Mouse (Mus musculus) c-Kit-positive CD71-positive TER-119-positive erythroid progenitor cells, embryonic 14.5 days (primary cell): ENCODE results near the gene Id1.
A peak's percentile ranks its signal among the peaks of the same experiment; 100 is the strongest.

Source experiments
- DNase-seq: peaks from one replicate; pipeline ENCODE4 v3.0.0-alpha.2; 2013; ENCODE audit warnings: low spot score

The Id1 gene

DNA sequence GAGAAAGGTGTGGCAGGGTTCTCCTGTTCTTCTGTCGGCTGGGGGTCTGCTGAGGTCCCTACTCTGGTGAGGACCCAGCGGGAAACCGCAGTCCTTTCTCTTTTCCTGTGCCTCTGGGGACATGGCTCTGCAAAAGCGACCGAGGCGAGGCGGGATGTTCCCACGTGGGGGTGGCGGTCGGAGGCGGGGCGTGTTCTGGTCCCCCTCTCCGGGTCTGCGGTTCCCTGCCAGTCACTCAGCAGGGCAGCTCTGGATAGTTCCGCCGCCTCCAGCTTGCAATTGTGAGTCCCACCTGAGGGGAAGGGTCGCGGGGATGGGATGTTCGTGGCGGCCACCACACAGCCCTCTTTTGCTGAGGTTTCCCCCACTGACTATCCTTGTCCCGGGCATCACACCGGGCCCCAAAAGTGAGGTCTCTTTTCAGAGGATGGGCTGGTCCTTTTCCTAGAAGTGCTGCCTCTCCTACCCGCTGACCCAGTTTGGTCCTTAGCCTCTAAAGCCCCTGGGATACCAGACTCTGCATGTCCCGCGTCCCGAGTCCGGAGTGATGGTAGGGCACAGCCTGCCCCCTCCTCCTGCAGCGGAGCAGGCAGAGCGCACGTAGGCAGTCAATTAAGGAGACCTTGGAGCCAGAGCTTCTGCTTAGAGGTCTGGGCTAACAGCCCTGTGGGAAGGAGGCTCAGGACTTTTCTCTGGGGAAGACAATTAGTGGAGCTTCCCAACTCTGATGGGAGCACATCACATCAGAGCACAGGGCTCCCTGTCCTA lies 18.1 kb downstream of the Id1 start, which contains the start of gene Cox4i2:
Gene Cox4i2 (plus strand): TSS at position 230 of the 768 bp plus-strand sequence.
- no peak for DNase-seq

DNA sequence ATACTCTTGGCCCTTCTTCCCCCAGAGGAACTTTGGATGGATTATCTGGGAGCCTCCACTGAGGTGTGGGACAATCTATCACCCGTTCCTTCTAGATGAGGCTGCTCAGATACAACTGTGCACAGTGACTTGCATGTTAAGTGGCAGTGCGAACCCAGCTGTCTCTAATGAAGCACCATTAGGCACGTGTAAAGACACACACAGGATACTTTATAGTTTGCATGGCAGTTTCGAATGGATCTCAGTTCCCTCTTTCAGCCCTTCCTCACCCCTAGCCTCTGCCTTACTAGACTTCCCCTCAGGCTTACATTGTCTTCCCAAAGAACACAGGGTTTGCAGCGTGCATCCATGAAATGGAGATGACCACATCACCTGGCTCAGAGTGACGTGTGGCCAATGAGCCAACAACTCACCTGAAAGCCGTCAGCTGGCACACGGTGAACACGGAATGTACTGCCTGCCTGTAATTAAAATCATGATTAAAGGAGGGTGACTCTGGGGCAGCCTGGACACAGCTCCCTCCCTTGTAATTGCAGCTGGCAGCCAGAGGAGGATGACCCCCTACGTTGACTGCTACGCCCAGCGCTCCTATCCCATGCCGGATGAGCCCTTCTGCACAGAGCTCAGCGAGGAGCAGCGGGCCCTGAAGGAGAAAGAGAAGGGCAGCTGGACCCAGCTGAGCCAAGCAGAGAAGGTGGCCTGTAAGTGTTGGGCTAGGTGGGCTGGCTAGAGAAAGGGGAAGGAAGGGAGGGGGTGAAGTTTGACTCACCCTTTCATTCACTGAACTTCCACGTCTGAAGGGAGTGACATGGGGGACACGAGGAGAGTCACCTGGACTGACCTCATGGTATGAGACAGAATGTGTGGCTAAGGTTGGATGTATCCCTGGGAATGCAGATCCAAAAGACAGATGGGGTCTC lies 20.7 kb downstream of the Id1 start:
- DNase-seq: no peak

DNA sequence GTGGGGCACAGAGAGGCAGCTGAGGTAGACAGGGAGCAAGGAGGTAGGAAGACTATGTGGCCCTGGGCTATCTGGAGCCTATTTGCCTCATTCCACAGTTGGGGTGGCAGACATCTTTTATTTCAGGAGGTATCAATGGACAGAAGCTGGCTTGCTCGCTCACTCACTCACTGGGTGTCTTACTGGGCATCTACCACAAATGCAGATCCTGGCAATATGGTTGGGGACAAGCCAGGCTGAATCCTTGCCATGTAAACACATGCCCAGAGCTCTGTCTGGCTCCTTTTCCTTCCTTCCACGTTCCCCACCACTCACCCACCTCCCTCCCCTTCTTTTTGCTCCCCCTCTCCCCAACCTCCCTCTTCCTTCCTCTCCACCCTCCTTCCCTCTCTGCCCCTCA lies 21.4 kb downstream of the Id1 start:
- no peak for DNase-seq

DNA sequence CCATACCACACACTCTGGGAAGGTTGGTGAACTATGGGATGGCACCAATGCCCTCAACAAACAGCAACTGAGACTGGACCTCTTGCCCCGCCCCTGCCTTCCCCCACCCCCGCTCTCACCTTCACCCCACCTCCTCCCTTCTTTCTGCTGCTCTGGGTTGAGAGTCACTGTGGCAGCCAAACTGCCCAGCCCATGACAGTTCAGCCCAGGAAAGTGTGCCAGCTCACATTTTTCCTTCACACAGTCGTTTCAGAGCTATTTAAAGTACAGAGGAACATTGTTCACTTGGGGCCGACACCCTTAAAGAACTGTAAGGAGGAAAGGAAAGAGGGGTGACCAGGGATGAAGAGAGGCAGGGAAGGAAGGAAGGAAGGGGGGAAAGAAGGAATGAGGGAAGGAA lies 22.3 kb downstream of the Id1 start:
- no peak for DNase-seq

DNA sequence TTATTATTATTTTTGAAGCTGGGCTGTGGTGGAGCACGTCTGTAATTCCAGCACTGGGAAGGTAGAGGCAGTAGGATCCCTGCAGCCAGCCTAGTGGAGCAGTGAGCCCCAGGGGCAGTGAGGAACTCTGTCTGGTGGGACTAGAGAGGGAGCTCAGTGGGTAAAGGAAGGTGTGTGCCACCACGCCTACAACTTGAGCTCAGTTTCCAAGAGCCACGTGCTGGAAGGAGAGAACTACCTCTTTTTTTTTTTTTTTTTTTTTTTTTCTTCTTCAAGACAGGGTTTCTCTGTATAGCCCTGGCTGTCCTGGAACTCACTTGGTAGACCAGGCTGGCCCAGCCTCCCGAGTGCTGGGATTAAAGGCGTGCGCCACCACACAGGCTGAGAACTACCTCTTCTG lies 27.3 kb downstream of the Id1 start:
- no peak for DNase-seq

DNA sequence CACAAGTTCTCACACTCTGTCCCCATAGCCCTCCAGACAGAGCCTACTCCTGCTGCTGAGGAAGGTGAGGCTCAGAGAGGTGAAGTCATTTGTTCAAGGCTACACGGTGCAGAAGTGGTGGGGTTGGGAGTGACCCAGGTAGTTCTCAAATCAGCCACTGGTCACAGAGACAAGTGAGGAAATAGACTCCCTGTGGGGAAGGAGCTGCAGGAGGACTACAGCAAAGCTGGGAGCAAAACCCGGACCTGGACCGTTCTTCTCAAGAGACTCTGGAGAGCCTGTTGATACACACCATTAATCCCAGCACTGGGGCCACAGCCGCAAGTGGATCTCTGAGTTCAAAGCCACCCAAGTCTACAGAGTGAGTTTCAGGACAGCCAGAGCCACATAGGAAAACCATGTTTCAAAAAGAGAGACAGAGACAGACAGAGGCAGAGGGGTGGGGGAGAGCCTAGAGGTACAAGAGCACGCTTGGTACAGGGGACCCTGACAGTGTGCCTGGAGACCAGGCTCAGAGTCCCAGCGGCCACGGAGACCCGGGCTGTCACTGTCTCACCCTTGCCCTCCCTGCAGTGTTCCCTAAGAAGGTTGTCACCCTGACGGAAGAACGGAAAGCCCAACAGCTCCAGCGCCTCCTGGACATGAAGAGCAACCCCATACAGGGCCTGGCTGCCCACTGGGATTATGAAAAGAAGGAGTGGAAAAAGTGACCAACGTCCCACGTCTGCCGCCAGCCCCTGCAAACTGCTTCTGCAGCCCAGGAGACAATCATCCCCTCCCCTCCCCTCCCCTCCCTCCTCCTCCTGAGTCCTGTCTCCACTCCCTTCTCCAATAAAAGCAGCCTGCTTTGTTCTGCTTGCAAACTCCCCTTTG lies 28.4 kb downstream of the Id1 start:
- DNase-seq: no peak

DNA sequence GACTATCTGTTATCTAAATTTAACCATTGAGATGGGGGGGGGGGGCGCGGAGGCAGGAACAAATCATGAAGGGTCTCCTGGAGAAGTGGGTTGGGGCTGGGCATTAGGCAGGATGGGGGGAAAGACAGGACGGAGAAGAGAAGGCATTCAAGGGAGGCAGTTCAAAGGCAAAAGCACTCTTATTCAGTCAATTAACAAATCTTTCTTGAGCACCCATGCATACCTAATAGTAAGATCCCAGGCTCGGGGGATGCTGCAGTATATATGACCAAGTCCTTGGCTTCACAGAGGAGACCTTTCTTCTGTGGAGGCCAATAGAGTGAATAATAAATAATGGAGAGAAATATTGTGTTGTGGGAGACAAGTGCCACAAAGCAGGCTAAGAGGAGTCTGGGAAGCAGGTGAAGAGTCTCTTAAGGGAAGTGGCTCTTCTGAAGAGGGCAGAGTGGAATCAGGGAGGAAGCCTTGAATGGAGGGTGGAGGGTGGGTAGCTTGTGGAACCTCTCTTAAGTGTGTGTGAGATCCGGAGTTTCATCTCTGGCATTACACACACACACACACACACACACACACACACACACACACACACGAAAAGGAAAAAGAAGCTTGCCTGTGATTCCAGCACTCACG lies 29.1 kb downstream of the Id1 start:
- DNase-seq: no peak

DNA sequence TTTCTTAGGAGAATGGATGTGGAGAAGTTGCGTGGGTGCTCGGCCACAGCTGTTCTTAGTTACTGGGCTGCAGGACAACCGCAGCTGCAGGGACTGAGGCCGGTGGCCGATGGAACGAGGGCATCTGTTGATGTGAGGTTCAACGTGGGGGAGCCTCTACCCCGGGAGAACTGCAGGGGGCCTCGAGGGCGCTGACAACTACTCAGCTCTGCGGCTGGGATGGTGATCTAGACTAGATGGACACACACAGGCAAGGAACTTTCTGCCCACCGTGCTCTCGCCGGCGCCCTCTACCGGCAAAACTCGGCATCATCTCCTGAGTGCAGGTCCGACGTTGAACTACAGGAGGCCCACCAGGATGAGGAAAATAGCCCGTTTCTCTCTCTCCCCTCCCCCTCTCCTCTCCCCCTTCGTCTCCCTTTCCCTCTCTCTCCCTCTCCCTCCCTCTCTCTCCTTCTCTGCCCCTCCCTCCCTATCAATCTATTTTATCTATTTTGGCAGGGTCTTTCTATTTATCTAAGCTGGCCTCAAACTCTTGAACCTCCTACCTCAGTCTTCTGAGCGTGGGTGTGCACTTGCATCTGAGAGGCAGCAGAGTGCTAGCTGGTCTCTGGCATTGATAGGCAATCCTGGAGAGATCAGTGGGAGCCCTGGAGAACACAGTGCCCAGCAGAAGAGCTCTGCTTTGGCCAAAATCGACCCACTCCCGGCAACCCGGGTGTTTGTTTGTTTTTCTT lies 30.5 kb downstream of the Id1 start:
- DNase-seq: peak; percentile 77

DNA sequence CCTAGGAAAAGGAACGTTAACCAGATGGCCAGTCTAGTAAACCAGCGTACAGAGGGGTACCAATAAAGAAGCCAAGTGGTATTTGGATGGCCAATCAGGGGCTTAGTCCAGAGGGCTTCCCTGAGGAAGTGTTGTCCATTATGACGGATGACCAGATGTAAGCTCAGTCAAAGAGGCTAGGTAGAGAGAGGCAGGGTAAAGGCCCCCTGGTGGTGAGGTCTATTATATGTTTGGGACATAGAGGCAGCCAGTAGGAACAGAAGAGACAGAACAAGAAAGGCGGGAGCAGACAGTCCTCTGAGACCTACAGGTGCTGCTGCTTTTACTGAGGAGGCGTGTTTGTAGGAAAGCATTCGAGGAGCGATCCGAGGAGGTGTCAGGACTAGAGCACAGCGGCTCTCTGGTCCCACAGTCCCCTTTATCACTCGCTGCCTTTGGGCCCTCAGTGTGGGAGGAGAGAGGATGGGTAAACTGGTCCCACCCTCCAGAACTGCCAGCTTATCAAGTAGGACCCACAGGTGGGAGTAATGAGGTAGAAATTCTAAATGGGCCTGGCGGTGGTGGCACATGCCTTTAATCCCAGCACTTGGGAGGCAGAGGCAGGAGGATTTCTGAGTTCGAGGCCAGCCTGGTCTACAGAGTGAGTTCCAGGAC lies 31.7 kb downstream of the Id1 start:
- DNase-seq: peak; percentile 77

DNA sequence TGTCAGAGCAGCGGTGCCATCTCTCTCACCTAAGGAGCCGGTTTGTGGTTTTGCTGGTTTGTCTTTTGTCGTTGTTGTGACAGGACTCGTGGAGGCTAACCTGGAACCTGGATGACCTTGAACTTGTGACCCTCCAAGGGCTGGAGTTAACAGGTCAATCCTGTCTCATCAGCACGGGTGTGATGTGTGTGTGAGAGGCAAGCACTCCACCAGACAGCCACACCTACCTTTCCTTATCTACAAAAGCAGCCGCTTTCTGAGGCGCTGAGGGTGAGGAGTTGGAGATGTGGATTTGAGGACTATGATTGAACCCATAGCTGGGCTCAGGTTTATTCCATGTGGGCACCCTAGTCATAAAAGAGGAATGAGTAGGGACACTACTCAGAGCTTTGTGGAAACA lies 33.6 kb downstream of the Id1 start:
- peak; percentile 67 for DNase-seq

DNA sequence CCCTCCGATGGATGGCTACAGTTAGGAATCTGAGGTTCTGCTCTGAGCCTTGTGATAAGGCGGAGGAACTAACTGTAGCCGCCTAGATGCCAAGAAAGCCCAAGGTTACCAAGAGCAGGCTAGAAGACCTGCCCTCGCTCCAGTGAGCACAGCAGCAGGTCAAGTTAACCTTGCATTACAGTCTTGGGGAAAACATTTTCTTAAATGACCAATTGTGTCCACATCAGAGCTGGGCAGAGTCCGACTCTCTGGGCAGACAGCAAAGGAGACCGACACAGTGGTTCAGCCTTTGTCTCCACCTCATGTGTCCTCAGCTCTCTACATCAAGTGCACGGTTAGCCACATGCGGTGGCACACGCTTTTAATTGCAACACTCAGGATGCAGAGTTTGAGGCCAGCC lies 35.5 kb downstream of the Id1 start:
- no peak for DNase-seq

DNA sequence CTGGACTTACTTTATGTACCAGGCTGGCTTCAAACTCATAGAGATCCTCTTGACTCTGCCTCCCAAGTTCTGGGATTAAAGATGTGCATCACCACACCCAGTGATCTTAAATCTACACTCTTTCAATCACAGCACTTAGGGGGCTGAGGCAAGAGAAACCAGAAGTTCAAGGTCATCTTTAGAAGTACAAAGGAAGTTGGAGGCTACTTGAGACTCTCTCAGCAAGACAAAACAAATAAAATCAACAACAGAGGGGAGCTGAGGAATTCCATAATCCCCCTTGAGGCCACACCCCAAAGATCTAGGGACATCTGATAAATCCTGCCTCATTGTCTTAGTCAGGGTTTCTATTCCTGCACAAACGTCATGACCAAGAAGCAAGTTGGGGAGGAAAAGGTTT lies 36.2 kb downstream of the Id1 start:
- no peak for DNase-seq

DNA sequence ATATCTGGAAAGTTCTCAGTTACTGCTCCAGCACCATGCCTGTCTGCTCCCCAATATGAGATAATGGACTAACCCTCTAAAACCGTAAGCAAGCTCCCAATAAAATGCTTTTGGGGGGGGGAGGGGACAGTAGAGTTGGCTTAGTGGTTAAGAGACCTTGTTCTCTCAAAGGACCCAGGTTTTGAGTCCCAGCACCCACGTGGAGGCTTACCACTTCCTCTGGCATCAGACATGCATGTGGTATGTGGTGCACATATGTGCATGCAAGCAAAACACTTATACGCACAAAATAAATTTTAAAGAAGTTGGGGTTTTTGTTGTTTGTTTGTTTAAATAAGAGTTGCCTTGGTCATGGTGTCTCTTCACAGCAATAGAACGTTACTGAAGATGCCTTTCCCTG lies 39.3 kb downstream of the Id1 start:
- no peak for DNase-seq

DNA sequence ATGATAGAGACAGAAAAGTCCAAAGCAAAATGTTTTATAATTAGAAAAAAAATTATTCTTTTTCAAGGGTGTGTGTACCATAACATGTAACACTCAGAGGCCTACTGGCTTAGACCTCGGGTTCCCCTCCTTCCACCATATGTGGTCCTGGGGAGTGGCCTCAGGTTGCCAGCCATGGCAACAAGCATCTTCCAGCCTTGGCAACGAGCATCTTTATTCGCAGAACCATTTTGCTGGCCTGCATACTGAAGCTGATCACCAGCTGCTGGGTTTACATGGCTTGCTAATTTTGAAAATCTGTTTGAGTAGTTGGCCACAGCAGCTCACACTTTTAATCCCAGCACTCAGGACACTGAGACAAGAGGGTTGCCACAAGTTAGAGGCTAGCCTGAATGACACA lies 40.0 kb downstream of the Id1 start:
- DNase-seq: no peak

DNA sequence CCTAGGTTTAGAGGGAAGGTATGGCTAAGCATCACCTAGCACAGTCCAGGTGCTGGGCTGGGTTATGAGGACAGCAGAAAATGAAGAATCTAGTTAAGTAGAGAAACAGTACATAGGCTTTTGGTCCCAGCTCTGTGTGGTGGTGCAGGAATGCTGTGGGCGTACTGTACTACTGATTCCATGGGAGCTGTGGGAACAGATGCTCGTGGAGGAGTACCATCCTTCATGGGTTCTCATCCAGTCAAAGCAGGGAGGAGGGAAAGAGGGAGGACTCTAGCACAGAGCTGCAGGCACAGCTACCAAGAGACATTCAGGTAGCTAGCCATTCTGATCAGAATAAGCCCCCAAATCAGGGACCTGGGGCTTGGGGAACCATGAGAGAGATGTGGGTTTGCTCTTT lies 40.4 kb downstream of the Id1 start:
- no peak for DNase-seq

DNA sequence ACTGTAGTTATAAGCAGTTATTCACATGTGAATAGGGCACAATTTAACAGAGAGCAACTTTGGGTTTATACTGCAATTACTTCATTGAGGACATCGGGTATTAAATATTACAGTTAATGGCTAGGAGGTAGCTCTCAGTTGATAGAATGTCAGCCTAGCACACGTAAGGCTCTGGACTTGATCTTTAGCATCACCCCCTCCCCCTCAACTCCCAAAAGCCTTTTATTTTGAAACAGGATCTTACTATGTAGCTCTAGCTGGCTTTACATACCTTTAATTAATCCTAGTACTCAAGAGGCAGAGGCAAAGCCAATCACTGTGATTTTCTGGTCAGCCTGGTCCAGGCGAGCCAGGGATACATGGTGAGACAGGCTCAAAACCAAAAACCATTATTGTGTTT lies 41.0 kb downstream of the Id1 start:
- no peak for DNase-seq

DNA sequence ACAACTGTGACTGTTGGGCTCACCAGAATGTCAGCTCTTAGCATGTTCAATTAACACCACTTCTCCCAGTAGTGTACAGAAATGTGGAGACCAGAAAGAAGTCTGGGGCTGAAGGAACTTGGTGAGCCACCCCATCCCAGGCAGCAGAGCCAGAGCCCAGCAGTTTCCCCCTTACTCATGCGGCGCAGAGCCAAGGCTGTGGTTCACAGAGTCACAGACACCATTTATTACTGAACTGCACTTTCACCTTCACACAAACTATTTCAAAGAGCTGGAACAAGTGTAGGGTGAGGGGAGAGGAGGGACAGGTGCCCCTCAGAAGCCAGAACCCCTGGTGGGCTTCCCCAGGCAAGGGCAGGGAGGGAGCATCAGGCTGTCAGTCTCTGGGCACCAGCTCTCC lies 44.4 kb downstream of the Id1 start:
- no peak for DNase-seq

DNA sequence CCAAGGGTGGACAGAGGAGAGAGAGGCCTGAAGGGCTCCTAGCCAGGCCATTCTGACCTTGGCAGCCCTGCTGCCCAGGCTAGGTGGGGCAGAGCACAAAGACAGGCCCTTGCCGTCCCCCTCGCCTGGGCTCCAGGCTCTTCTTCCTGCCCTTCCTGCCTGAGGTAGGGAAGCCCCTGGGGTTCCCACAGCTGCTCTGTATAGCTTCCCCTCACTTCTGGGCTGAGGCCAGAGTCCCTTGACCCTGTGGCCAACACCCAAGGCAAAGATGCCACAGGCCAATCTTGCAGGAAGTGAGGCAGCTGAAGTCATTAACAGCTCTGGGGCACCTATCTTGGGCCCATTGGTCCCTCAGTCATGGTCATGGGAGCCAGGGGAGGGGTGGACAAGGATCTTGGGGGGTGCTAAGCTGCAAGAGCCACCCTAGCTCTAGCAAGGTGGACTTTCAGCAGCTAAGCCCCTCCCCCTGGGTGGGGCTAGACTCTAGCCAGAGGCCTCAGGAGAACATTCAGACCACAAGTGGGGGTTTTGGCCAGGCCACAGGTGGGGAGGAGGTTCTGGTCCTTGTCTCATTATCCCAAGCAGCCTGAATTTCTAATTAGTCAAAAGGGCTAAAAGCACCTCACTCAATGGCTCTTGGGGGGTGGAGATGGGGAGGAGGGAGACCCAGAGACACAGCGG lies 45.1 kb downstream of the Id1 start:
- no peak for DNase-seq

DNA sequence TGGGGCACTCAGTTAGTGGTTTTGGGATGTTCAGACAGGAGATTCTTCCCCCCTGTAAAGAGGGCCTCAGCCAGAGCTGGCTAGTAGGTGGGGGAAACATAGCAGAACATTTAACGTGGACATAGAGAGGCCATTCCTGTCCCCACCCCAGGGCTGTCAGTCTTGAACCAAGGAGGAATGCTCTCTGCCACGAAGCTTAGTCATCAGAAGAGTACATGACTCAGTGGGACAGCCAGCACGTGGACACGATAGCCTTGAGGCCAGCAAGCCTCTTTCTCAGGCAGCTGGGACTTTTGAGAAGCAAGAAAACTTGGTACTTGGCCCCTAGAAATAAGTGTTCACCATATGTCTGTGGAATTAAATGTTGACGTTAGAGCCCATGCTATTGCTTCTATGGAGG lies 46.6 kb downstream of the Id1 start:
- DNase-seq: no peak

DNA sequence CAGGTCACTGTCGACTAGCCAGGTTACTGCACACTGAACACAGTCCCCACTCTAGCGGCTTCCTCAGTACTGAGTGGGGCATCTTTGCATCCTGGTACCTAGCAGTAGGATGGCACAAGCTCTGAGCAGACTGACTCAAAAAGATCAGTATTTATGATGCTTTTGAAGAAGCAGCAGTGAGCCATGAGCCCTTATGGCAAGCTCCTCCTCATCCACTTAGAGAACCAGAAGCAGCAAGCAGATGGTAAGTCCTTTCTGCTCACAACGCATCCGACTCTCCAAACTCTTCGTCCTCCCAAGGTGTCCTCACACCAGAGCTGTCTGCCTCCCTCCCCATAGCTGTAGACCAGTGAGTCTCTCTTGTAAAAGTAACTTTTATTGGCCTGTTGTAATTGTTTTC lies 47.2 kb downstream of the Id1 start:
- no peak for DNase-seq
